Mouse (Mus musculus) gastrocnemius, postnatal 14 days (tissue): Measurements from ENCODE around the gene Phf5a. TPM values are rescaled to one million over a fixed set of nuclear protein-coding genes. Genes with fewer than 3 reads are reported as not detected.
"Not testable (repeated sequence)": the region's sequence is repeated elsewhere in the genome, so short reads cannot be mapped to it uniquely, and the experiment has no call there.

Source experiments
- DNase-seq: peaks from one replicate; pipeline ENCODE4 v3.0.0; 2021; ENCODE audit warnings: mixed read lengths
- intact Hi-C: fragments of 180-260 bp; cut with DNase I; formaldehyde crosslinking; loops from one replicate; pipeline ENCODE4 v1.15.1; 2025; ENCODE audit warnings: low total_unique reads
- long read RNA-seq, 2 experiments: library from polyadenylated mRNA; stranded (forward); transcript quantifications; one replicate each; pipeline ENCODE4 v2.0.0; 2021
- total RNA-seq, 2 experiments: library from RNA; stranded (reverse); gene quantifications; 2 replicates each; pipeline ENCODE4 v1.2.3; 2021

The Phf5a gene
- total RNA-seq = 10 to 100 TPM; 40.8 to 41.2 TPM
- long read RNA-seq, experiment 1, transcript Phf5a-201 (4 exons, 1,663 nt) = major isoform, 38 of 41 reads
- long read RNA-seq, experiment 1, partial matches to known transcripts = 3 of 41 reads
- long read RNA-seq, experiment 1, other reads (novel, unspliced or antisense) = 0 of 41 reads
- long read RNA-seq, experiment 2, transcript Phf5a-201 (4 exons, 1,663 nt) = major isoform, 38 of 42 reads
- long read RNA-seq, experiment 2, partial matches to known transcripts = 0 of 42 reads
- long read RNA-seq, experiment 2, other reads (novel, unspliced or antisense) = 4 of 42 reads

DNA sequence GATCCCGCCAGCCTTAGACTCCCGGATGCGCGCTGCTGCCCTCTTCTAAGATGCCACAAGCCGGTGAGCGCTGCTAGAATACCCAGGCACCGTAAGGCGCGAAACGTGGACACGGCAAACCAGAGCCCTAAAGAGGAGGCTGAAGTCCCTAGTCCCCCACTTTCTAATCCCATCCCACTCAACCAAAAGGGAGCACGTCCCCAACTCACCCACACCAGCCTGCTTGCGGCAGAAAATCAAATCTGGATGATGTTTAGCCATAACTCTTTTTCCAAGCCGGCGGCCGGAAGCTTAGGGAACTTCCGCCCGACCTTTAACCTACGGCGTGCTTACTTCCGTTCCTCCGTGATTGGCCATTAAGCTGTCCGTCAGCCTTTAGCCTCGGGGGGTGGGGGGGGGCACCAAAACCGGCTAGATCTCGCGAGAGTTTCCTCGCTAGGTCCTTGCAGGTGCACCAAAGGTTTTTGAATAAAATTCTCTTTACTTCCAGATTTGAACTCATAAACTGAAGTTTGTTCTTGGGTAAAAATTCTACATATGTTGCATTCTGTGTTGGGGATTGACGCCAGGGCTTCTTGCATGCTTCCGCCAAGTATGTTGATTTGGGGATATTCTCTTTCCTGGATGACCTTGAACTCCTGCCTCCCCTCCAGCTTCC, at the start of gene Phf5a:
TSS of gene Phf5a (minus strand) at position 308 of the 658 bp plus-strand sequence.
- intact Hi-C loops = no loop called here
- DNase-seq = peak; percentile 84

DNA sequence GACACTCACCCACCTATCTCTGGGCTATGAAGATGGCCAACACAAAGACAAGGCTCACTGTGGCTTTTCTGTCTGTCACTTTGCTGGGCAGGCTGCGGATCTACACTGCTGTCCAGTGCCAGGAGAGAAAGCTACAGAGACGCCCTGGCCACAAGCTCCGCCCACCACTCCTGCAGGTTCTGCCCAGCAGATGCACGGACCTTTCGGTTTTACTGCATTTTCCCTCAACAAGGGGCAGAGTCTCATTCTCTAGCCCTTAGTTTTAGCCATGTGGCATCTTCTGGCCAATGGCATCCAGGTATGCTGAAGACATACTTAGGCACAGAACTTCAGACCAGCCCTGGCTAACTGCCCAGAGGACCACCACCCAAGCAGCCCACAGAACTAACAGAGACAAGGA, 49.5 kb upstream of the Phf5a start:
- intact Hi-C loops = no loop called here

DNA sequence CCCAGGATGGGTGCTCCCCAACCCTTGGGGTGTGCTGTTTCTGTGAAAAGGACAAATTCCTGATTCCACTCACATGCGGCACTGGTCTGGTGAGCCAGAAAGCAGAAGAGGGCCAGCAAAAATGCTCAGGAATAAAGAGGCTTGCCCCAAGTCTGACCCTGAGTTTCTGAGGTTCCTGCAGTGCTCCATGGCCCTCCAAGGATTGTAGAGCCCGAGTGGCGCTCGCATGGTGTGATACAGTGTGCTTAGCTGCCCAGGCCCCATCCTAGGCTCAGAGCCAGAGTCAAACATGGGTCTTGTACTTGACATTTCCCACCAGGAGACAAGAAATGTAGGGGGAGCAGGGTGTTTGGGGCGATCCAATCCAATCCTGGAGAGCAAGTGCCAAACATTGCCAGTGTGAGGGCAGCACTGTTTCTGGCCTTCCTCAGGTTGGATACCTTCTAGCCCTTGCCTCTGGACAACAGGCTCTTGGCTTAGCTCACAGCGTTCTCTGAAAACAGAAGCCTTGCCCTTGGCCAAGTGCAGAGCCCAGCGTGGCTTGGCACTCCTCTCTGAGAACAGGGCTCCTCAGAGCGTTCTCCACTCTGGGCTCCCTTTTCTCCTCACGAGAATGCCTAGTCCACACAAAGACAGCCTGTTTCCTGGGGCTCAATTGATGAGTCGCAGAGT, 49.0 kb upstream of the Phf5a start:
- DNase-seq = no peak

More for the DNA sequence above, 49.5 kb upstream of the Phf5a start:
- DNase-seq = no peak

GRCm38 (mm10) chr15:81919062-81919461, 47.4 kb upstream of the Phf5a start:
- intact Hi-C loops = loop anchor here (5.0 kb wide), 1 partner anchor 87 kb away; no protein-coding TSS in a partner anchor
- DNase-seq = no peak

More for the DNA sequence above, 49.0 kb upstream of the Phf5a start:
- intact Hi-C loops = no loop called here

DNA sequence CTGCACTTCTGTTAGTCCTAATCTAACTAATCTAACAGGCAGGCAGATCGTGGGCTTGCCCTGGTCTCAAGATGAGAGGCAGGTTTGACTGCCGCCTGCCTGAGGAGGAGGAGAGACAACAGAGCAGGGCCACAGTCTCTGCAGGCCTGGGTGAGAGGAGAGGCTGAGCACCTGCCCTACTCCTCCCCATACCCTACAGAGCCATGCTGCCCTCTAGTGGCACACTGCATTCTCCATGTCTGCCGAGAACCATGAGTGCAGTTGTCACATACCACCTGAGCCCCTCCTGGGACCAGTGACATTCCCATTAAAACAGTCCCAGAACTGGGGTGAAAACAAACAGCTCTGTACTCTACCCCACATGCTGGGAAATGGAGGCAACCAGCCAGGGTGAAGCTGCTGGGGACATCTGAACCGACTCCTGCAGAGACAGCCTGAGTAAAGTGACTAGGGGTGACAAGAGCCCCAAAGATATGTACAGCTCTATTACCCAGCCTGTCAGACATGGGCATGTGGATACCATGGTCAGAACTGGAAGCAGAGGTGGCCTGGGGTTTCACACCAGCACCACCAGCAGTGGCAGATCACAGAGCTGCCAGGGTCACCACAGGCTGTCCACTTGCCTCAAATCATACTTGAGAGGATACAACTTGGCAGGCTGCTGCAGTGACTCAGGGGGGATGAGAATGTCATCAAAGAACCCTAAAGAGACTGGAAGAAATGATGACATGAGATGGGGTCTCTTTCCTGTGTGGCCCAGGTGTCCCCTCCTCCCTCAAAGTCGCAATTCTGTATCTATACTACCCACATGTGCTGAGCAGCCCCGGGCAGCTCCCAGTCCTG, 46.1 kb upstream of the Phf5a start:
- DNase-seq = peak; percentile 72
- intact Hi-C loops = loop anchor here (5.0 kb wide), 1 partner anchor 86 kb away; no protein-coding TSS in a partner anchor

GRCm38 (mm10) chr15:81917201-81917600, 45.5 kb upstream of the Phf5a start:
- intact Hi-C loops = loop anchor here (5.0 kb wide), 1 partner anchor 85 kb away; no protein-coding TSS in a partner anchor
- no peak for DNase-seq

GRCm38 (mm10) chr15:81915663-81916062, 44.0 kb upstream of the Phf5a start:
- intact Hi-C loops = loop anchor here (5.0 kb wide), 1 partner anchor 83 kb away; no protein-coding TSS in a partner anchor
- DNase-seq = no peak

GRCm38 (mm10) chr15:81914668-81915067, 43.0 kb upstream of the Phf5a start:
- DNase-seq = no peak
- intact Hi-C loops = loop anchor here (5.0 kb wide), 1 partner anchor 82 kb away; no protein-coding TSS in a partner anchor

- intact Hi-C loops = no loop called here
- peak; percentile 21 for DNase-seq
Measured at GRCm38 (mm10) chr15:81912498-81912897, 40.8 kb upstream of the Phf5a start.

DNA sequence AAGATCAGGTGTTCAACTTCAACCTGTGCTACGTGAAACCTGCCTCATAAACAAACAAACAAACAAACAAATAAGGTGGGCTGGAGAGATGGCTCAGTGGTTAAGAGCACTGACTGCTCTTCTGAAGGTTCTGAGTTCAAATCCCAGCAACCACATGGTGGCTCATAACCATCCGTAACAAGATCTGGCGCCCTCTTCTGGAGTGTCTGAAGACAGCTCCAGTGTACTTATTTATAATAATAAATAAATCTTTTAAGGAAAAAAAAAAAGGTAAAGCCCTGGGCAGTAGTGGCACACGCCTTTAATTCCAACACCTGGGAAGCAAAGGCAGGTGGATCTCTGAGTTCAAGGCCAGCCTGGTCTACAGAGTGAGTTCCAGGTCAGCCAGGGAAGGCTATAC, 37.1 kb upstream of the Phf5a start:
- intact Hi-C loops, DNase-seq: not testable (repeated sequence)

- DNase-seq = no peak
- intact Hi-C loops = no loop called here
Measured at GRCm38 (mm10) chr15:81907953-81908352, 36.2 kb upstream of the Phf5a start.

GRCm38 (mm10) chr15:81904939-81905338, 33.2 kb upstream of the Phf5a start:
- intact Hi-C loops = loop anchor here (5.0 kb wide), 1 partner anchor 73 kb away; no protein-coding TSS in a partner anchor
- DNase-seq = peak; percentile 61

GRCm38 (mm10) chr15:81898751-81899150, 27.0 kb upstream of the Phf5a start:
- DNase-seq = peak; percentile 29

GRCm38 (mm10) chr15:81897607-81898285, 26.0 kb upstream of the Phf5a start:
- DNase-seq = no peak
- intact Hi-C loops = no loop called here

More at GRCm38 (mm10) chr15:81898751-81899150, 27.0 kb upstream of the Phf5a start:
- intact Hi-C loops = no loop called here

GRCm38 (mm10) chr15:81896407-81896806, 24.7 kb upstream of the Phf5a start:
- DNase-seq = no peak
- intact Hi-C loops = no loop called here

DNA sequence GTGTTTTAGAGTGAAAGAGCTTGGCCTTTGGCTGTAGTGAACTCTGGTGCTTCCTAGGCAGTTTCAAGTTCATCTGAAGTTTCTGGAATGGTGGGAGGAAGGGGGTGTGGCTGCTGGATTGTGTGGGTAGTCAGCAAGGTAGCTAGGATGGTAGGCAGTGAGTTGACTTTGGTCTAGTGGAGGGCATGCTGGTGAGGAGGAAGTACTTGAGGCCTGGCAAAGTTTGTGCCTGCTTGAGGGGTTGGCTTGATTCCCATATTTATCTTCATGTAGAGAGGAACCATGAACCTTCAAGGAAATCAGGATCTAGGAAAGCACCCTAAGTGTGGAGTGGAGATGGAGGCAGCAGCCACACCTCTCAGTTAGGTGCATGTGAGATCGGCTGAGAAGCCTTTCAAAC, 22.3 kb upstream of the Phf5a start:
- intact Hi-C loops = no loop called here
- no peak for DNase-seq

- intact Hi-C loops = no loop called here
- no peak for DNase-seq
Measured at GRCm38 (mm10) chr15:81891822-81892580, 20.3 kb upstream of the Phf5a start.
